Mouse (Mus musculus) gonadal fat pad, adult 2 months (tissue): ENCODE measurements at regions not wholly inside any gene's neighbourhood (a gene's known extent, or its start where the extent isn't known, plus 50 kb on each side); places are given as distances from the start of the nearest gene placed in this dataset.

Experiments
- DNase-seq: peaks from one replicate; pipeline ENCODE4 v3.0.0-alpha.2; 2012; ENCODE audit warnings: low read depth

DNA sequence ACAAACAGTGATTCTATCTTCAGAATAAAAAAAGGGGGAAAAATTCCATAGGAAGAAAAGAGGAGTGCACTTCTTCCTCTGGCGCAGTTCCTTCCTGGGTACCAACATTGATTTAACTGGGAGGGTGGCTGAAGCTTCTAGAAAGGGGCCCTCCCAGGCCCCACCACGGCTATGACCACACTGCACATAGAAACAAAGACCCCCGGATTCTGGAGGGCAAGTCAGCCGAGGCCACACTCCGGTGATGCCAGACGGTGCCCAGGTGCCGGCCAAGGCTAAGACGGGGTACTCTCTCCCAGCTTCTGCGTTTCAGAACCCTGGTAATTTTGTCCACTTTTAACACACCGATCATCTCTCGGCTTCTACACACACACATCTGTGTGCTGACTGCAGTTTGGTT lies 435.8 kb downstream of the Zfp536 start:
- DNase-seq: no peak

DNA sequence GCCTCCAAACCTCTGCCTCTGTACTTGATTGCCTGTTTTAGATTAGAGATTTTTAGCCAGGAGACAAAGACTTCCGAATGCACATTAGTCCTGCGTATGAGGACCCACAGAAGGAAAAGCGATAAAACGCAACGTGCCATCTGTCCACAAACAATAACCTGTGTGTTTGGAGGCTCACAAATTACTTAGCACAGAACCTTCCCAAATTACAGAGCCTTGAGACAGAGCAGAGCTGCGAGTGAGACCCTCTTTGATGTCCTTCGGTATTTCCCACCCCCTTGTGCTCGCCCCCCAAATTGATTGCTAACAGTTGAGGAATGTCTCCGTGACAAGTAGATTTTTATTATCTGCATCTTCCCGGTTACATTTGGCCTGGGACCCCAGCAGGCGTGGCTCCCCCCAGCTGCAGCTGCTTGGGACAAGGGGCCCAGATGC lies 435.4 kb downstream of the Zfp536 start:
- DNase-seq: no peak

DNA sequence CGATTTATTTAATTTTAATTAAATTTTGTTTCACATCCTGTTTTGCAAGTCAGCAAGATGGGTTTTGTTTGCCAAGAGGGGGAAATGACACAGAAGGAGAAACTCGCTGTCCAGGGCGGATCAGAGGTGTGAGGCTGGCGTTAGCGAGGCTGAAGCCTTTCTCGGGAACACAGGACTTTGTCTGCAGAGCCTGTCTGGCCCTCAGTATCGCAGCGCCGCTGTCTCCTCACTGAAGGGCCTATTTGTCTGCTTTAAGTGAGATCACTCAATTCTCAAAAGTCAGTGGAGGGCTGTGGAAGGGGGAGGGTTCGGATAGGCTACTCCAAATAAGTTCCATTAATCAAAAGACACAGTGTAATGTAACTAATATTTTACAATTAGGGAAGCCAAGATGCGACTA lies 430.8 kb downstream of the Zfp536 start:
- no peak for DNase-seq

DNA sequence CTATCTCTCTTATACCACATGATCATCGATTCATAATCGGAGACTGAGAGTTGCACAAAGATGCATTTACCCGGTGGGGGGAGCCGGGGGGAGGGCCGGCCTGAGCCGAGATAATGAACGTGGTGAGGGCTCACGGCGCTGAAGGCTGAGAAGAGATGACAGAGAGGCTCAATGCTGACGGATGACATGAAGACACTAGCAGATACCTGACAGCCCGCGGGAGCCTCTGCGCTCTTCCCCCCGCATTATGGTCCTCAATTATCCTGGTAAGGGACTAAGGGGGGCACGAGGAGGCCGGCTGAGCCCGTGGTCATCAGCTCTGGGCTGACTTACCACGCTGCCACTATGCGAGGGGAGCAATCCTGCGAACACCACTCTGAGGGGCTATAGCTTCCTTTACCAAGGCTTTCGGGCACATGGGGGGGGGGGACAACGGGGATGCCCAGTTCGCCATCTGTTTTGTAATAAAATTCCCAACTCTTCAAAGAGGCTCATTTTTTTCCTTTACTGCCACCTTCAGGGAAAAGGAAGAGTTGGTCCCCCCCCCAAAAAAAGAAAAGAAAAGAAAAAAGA lies 430.3 kb downstream of the Zfp536 start:
- DNase-seq: no peak

DNA sequence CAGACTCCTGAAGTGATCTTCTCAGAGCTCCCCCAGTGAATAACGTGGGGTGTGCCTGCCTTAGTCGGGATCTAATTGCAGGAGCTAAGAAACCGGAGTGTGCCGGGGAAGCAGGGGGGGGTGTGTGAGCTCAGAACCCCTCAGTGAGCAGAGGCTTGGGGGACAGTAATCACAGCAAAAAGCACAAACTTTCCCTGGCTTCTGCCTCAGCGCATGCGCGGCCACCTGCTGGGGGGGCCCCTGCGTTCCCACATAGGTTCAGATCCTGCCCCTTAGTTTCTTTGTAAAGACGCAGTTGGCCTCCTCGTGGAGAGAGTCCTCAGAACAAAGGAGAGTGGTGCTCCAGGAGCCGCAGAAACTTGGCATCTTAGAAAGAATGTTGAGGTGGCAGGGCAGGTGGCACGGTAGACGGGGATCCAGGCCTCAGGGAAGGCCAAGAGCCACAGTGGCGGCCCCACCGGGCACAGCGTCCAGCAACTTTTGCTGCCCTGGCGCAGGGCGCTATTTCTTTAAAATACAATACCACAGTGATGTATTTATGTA lies 429.7 kb downstream of the Zfp536 start:
- no peak for DNase-seq

DNA sequence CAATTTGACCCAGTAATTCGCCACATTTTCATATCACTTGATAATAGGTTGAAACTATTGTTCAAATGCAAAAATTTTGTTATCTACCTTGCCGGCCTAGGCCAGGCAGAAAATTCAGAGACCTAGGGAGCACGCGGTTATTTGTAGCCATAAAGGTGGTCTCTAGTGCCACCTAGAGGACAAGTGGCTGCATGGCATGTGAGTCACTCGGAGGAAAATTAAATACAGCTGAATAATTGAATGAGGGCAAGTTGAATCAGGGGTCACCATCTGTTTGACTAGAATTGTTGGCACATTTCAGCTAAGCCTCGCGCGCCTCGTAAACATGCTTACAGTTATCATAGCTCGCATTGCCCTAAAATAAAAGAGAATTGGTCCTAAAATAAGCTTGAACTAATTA lies 427.4 kb downstream of the Zfp536 start:
- DNase-seq: no peak

DNA sequence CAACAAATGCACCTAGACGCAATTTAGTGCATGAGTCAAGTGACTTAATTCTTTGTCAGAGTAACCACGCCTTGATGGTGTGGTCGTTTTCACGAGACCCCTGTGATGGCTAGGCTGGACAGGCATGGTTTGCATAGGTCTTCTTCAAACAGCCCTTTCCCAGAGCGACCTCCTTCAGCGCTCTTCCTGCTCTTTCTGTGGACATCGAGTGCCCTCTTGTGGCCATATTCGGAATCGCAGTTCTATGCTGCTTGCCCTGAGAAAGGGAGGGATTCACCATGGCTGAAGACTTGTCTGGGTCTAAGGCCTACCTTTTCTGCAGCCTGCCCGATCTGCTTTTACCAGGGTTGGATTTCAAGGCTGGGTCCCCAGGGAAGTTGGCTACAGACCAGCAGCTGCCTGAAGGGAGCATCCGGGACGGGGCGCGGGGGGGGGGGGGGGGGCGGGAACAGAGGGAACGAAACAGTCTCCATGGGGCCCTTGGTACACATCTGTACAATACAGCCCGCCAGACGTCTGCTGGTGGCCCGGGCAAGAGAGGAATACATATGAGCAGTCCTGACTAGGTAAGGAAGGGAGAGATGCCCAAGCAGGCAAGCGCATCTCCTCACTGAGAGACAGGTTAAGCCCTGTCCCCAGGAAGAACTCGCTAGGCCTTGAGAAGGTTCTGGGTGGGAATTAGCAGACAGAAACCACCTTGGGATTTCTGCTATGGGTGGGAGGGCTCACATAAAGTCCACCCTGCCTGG lies 415.6 kb downstream of the Zfp536 start:
- DNase-seq: no peak

DNA sequence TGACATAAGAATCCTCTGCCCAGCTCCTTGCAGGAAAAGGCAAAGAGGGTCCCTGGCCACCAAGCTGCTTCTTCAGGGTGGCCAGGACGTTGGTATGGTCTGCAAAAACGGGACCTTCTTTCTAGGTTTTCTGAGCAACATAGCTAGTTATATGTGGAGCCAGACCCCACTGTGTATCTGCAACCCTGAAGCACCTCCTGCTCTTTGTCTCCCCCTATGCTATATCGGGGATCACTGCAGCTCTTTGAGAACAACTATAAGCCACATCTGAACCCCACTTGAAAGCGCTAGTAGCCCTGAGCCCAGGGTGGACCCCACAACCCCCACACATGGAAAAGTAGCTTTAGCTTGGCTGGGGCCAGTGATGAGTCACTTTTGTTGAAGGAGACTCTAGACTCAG lies 414.9 kb downstream of the Zfp536 start:
- no peak for DNase-seq

DNA sequence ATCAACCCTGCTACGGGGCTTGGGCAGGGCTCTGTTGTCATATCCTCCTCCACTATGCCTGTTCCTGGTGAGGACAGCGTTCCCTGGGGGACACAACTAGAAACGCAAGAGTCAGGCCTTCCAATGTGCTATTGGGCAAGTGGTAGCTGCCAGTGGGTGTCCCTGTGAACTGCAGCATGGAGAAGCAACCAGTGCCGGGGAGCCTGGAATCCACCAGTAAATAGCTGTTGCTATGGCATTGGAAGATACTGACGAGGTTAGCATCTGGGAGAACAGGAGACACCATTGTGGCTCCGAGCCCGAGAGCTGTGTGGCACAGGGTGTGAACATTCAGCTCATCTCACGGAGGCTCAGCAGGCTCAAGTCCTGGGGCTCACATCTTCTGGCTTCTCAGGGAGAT lies 414.0 kb downstream of the Zfp536 start:
- DNase-seq: no peak

DNA sequence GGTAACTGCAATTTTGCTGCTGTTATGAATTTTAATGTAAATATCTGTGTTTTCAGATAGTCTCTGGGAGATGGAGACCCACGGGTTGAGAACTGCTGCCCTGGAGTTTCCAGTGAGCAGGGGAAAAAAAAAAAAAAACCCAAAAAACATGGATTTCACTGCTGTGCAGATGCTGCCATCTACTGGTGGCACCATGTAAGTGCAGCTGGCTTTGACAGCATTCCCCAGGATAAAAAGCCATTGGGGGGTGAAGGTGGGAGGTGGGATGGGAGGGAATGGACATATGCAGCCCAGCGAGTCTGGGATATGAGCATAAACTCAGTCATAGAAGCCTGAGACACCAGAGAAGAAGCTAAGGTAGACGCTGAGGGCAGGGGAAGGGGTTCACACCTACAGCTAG lies 413.3 kb downstream of the Zfp536 start:
- no peak for DNase-seq

DNA sequence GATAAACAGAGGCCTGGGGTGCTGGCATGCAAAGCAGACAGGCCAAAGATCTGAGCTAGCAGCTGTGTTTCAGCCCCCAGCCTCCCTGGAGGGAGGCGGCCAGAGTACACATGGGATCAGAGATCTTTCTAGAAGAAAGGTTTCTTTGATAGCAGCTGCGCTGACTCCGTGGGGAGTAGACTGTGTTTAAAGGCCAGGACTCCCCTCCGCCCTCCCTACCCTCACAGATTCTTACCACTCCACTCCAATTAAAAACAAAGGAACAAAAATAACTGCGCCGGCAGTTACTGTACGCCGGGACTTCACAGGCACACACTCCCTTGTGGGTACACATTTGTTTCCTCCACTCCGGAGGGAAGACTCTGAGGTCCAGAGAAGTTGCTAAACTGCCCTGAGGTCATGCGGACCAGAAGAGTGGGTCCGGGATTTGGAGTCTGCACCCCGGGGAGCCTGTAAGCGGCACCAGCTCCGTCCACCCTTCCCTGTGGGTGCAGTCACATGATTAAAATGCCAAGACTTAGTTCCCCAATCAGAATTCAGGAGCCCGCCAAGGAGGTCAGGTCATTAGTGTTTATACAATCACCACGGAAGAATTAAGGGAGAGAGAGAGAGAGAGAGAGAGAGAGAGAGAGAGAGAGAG lies 411.5 kb downstream of the Zfp536 start:
- no peak for DNase-seq

DNA sequence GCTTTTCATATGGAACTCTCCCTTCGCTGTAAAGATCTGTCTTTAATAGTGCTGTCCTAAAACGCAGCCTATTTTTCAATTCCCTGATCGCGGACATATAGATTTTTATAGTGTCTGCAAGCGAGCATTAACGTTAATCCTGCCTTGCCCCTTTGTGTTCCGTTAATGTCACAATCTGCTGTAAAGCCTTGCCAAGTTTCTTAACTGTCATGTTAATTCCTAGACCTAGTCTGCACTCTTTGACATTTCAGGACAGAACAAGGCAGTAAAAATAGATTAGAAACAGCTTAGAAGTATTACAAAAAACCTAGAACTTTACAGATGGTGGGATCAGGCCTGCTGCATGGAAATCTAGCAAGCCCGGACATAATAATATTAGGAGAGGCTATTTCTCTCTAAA lies 410.6 kb downstream of the Zfp536 start:
- no peak for DNase-seq

DNA sequence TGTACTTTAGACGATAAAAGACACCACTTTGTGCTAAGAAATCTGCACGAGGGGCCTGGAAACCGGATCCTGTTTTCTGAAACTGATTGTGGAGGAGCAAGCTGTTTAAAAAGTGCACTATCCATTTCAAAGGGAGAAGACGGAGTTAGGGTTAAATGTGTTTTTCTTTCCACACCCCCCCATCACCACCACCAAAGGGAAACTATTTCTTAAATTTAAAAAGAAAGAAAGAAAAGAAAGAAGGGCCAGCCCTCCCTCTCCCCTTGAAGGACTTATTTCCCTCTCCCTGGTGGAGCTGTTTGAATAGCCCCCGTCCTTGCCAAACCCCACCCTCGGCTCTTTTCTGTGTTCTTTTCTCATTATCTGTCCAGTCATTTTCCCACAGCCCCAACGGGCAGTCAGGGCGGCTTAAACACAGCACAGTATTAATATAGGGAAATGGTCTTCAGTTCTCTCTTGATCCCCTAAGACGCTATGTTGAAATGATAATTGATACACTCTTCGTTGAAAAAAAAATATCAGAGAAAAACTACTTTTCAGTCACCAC lies 409.7 kb downstream of the Zfp536 start:
- no peak for DNase-seq

DNA sequence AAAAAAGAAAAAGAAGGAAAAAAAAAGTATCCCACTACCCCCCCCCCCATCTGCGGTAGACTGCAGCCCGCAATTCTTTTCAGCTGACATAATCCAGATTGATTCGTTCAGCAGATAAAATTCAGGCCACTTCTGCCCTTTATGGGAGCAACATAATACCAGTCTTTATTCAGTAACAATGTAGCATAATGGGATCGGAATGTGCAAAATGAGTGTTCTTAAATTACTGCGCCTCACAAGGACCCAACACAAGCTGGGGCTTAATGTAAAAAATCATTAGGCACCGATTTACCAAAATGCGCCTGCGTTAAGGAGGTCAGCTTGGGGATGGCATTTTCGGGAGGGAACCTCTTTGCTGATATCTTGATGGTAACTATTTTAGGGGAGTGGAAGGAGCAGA lies 409.2 kb downstream of the Zfp536 start:
- DNase-seq: no peak

DNA sequence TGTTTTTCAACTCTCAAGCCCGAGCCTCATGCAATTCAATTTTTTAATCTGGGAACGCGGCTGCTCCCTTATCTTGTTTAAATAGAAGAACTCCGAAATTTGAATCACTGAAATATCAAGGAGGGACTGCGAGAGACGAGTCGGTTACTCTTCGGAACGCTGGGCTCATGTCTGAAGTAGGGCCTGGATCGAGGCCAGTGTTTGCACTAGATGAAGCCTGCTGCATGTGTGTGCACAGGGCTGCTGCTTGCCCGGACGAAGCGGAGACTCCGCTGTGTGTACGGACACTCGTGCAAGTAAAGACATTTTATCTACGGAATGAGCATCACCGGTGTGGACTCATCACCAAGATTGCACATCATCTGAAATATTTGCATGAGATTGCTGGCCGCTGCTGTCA lies 407.4 kb downstream of the Zfp536 start:
- no peak for DNase-seq

DNA sequence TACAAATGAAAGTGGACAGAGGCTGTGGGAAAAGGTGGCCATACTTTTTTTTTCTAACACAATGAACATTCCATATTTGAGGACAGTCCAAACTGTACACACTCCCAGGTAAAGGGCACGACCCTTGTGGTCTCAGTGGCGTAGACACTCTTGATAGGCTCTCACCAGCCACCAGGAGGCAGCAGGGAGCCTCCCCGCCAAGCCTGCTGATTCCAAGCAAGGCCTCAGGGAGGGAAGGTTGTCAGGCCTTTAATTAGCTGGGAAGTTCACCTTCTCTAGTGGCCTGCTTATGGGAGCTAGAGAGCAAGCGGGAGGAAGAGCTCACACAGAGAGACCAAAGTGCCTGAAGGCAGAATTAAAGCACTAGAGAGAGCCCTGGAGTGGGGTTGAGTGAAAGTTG lies 403.7 kb downstream of the Zfp536 start:
- DNase-seq: no peak

DNA sequence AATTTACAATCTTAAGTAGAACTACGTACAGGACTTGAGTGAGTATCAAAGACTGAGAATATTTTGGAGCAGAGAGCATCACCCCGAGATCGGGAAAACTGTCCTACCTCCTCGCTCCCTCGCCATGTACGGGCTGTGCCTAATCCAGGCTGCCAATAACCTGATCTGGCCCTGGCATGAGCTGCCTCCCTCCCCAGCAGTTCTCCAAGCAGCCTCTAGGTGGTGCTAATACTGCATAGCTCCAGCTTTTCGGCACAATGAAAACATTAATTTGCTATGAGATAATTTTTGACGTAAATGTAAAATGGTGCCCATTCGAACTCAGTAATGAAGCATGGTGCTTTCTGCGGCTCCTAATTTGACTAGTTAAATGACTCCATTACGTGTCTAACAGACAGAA lies 399.6 kb downstream of the Zfp536 start:
- DNase-seq: no peak

DNA sequence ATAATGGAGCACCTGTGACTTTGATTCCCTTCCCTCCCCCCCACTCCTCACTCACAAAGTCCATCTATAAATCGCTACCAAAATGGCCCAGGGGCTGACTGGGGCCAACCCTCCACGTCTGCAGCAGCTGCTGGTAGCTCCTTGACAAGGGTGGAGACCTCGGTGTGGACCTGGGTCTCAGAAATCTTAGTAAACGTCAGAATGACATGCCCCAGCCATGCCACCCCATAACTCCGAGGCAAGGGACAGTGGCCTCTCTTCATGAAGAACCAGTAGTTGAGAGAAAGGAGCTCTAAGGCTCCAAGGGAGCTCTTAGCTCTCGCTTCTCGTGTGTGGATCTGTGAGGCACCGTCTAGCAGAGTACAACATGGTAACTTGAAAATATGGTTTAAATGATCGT lies 398.4 kb downstream of the Zfp536 start:
- no peak for DNase-seq

DNA sequence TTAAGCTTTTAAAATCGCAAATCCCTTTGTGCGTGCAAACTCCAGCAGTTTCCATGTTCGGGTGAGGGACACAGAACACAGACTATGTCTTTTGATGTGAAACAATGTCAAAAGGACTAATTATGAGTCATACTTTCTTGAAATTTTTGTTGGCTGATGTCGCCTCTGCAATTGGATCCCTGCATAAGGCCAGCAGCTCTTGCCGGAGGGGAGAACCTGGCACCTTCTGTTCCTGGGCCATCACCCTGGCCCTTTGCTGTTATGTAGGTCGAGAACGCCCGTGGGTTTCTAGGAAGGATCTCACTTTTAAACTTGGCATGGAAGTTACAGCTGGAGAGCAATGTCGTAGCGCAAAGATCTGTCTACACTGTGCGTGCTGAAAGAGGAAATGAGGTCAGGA lies 397.9 kb downstream of the Zfp536 start:
- DNase-seq: no peak

DNA sequence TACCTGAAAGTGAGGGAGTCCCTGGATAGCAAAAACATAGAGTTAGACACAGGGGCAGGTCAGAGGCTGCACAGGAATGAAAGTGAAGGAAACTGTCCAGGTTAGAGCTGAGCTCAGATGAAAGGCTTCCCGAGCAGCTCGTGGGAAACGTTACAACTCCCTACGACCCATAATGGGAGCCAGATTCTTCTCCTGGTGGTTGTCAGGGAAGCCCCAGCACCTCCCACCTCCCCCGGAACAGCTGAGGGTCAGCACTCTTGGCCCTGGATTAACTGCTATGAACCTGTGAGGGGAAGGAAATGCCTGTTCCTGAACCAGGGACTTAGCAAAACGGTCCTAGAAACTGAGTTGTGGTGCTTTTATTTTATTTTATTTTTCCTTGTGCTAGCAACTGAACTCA lies 397.2 kb downstream of the Zfp536 start:
- no peak for DNase-seq

DNA sequence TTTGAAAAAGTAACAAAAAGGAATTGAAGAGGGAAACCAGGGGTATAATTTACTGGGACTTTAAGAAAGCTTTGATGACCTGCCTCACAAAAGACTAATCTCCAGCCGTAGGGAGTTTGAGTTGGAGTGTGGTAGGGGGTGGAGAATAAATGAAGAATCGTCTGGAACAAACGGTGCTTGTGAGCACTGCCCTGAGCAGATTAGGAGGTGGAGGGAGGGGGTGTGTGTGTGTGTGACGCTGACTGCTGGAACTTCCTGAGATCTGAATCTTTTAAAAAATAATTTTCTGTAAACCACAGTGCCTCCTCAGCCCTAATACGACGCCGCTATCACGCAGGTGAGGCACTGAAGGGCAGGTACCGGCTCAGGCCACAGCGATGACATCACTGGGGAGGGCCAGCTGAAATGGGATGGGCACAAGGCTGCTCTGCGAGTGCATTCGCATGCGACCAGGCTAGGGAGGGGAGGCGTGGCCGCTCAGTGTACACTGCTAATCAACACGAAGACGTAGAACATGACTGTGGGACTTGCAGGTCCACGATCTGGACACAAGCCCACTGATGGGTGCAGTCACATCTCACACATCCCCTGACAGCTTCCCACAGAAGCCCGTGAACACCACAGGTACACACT lies 395.4 kb downstream of the Zfp536 start:
- no peak for DNase-seq

DNA sequence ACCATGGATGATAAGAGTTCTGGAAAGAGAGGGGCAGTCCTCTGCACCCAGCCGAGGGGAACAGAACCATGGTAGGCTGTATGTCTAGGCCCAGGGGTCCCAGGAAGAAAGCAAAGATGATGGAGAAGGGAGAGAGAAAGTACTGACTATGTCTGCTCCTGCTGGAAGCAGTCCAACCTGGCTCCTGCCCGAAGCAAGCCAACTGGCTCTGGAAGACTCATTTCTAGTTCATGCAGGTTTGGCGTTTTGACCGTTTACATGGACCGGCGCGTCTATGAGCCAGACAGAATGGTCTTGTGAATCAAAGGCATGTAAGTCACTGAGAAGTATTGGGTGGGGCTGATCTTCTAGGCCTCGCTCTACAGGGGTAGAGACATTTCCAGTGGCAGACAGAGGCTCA lies 385.6 kb downstream of the Zfp536 start:
- no peak for DNase-seq
